Mouse (Mus musculus) forebrain, embryonic 13.5 days (tissue): ENCODE results near the gene Ube2f. TPM values are rescaled to one million over a fixed set of nuclear protein-coding genes. Genes with fewer than 3 reads are reported as not detected.

Experiments
- ATAC-seq: fragments of 200-750 bp; cut with Nextera tagmentation; 2 replicates; pipeline ENCODE4 v1.8.0; 2017
- H3K27ac ChIP-seq: fragments of 300-500 bp; sonication (generic); 2 replicates; pipeline ENCODE4 v1.5.1; 2015; ENCODE audit warnings: inconsistent platforms, mild to moderate bottlenecking, moderate library complexity
- H3K27me3 ChIP-seq: fragments of 300-500 bp; sonication (generic); 2 replicates; pipeline ENCODE4 v1.6.1; 2015; ENCODE audit warnings: mild to moderate bottlenecking, inconsistent platforms
- H3K36me3 ChIP-seq: fragments of 300-500 bp; sonication (generic); 2 replicates; pipeline ENCODE4 v1.6.1; 2015; ENCODE audit warnings: mild to moderate bottlenecking, inconsistent platforms; ENCODE audit not compliant: poor library complexity, severe bottlenecking
- H3K4me1 ChIP-seq: fragments of 300-500 bp; sonication (generic); 2 replicates; pipeline ENCODE4 v1.6.1; 2015; ENCODE audit warnings: inconsistent platforms
- H3K4me2 ChIP-seq: fragments of 300-500 bp; sonication (generic); 2 replicates; pipeline ENCODE4 v1.6.1; 2015; ENCODE audit warnings: inconsistent platforms, mild to moderate bottlenecking, moderate library complexity
- H3K4me3 ChIP-seq: fragments of 300-500 bp; sonication (generic); 2 replicates; pipeline ENCODE4 v1.5.1; 2015; ENCODE audit warnings: mild to moderate bottlenecking, inconsistent platforms
- H3K9ac ChIP-seq: fragments of 300-500 bp; sonication (generic); 2 replicates; pipeline ENCODE4 v1.6.1; 2015; ENCODE audit warnings: mild to moderate bottlenecking, inconsistent platforms
- H3K9me3 ChIP-seq: fragments of 300-500 bp; sonication (generic); replicated peaks from 2 replicates; pipeline ENCODE4 v1.6.1; 2016; ENCODE audit warnings: inconsistent platforms
- WGBS: fragments of 180-500 bp; shearing (Covaris S2); methylation state at CpG from one replicate; pipeline ENCODE4 v1.1.7; 2015; 5-methylcytosine and 5-hydroxymethylcytosine counted together
- polyA plus RNA-seq: library from polyadenylated mRNA; unstranded; fragments of >200 nt; fragmentation: Nextera tagmentation; extraction: Ambion mirVana; gene quantifications from 2 replicates; pipeline ENCODE4 v1.2.1, GENCODE M21; 2015

Gene Ube2f
- polyA plus RNA-seq, 1 experiment from 2014 or later = 81.3 TPM

GRCm38 (mm10) chr1:91215981-91216380 lies 34.1 kb upstream of the Ube2f start:
- Histone ChIP-seq H3K27me3 (no peaks in the 10 kb centered on the region), H3K9me3 (no peaks in the 10 kb centered on the region), H3K36me3 (no peaks in the 10 kb centered on the region), H3K4me1 (no peaks in the 10 kb centered on the region), H3K9ac (no peak overlapping the region), H3K4me2 (no peak overlapping the region), H3K4me3 (no peak overlapping the region), H3K27ac (no peak overlapping the region)
- ATAC-seq = no peak
- WGBS = 58% methylated on average over 1 of the region's 1 CpGs

- no peaks in the 10 kb centered on the region for H3K9me3 ChIP-seq
- ATAC-seq = no peak
- no peaks in the 10 kb centered on the region for H3K36me3 ChIP-seq
- H3K4me1 ChIP-seq = no peaks in the 10 kb centered on the region
- H3K4me3 ChIP-seq = no peak overlapping the region
- no peak overlapping the region for H3K9ac ChIP-seq
- H3K27me3 ChIP-seq = no peaks in the 10 kb centered on the region
- WGBS = 78% methylated on average over 10 of the region's 10 CpGs
- no peak overlapping the region for H3K27ac ChIP-seq
- H3K4me2 ChIP-seq = no peak overlapping the region
These were observed 33.4 kb upstream of the Ube2f start for GRCm38 (mm10) chr1:91216504-91217267.

- Histone ChIP-seq H3K36me3 (no peaks in the 10 kb centered on the region), H3K9ac (no peak overlapping the region), H3K9me3 (no peaks in the 10 kb centered on the region), H3K4me1 (no peaks in the 10 kb centered on the region), H3K27me3 (no peaks in the 10 kb centered on the region), H3K4me2 (no peak overlapping the region), H3K4me3 (no peak overlapping the region), H3K27ac (no peak overlapping the region)
- no peak for ATAC-seq
- 90% methylated on average over 7 of the region's 7 CpGs for WGBS
These were observed 30.3 kb upstream of the Ube2f start for GRCm38 (mm10) chr1:91219641-91220321.

- no peak for ATAC-seq
These were observed 29.8 kb upstream of the Ube2f start for GRCm38 (mm10) chr1:91220322-91220672.

GRCm38 (mm10) chr1:91226562-91226961 lies 23.5 kb upstream of the Ube2f start:
- Histone ChIP-seq H3K4me2 (no peak overlapping the region), H3K9me3 (no peaks in the 10 kb centered on the region), H3K27ac (no peak overlapping the region), H3K36me3 (no peaks in the 10 kb centered on the region), H3K4me3 (no peak overlapping the region), H3K27me3 (no peaks in the 10 kb centered on the region), H3K4me1 (no peaks in the 10 kb centered on the region), H3K9ac (no peak overlapping the region)
- ATAC-seq = no peak
- 75% methylated on average over 4 of the region's 4 CpGs for WGBS

More at GRCm38 (mm10) chr1:91220322-91220672, 29.8 kb upstream of the Ube2f start:
- no peaks in the 10 kb centered on the region for H3K27me3 ChIP-seq
- no peak overlapping the region for H3K27ac ChIP-seq
- no peaks in the 10 kb centered on the region for H3K36me3 ChIP-seq
- 94% methylated on average over 3 of the region's 3 CpGs for WGBS
- H3K4me3 ChIP-seq = no peak overlapping the region
- H3K9me3 ChIP-seq = no peaks in the 10 kb centered on the region
- no peaks in the 10 kb centered on the region for H3K4me1 ChIP-seq
- no peak overlapping the region for H3K4me2 ChIP-seq
- H3K9ac ChIP-seq = no peak overlapping the region

- Histone ChIP-seq H3K9me3 (no peaks in the 10 kb centered on the region), H3K27me3 (no peaks in the 10 kb centered on the region), H3K4me2 (no peak overlapping the region), H3K27ac (no peak overlapping the region), H3K4me3 (no peak overlapping the region), H3K4me1 (no peaks in the 10 kb centered on the region), H3K9ac (no peak overlapping the region), H3K36me3 (no peaks in the 10 kb centered on the region)
- no peak for ATAC-seq
- 69% methylated on average over 15 of the region's 15 CpGs for whole genome bisulfite sequencing
These were observed 22.6 kb upstream of the Ube2f start for GRCm38 (mm10) chr1:91227381-91228054.

GRCm38 (mm10) chr1:91231142-91231541 lies 19.0 kb upstream of the Ube2f start:
- Histone ChIP-seq H3K4me2 (no peak overlapping the region), H3K27ac (no peak overlapping the region), H3K4me1 (no peaks in the 10 kb centered on the region), H3K9me3 (no peaks in the 10 kb centered on the region), H3K27me3 (no peaks in the 10 kb centered on the region), H3K36me3 (no peaks in the 10 kb centered on the region), H3K4me3 (no peak overlapping the region), H3K9ac (no peak overlapping the region)
- no peak for ATAC-seq
- 65% methylated on average over 6 of the region's 6 CpGs for WGBS

GRCm38 (mm10) chr1:91231896-91232295 lies 18.2 kb upstream of the Ube2f start:
- no peak for ATAC-seq
- no peak overlapping the region for H3K4me2 ChIP-seq
- H3K4me3 ChIP-seq = no peak overlapping the region
- no peaks in the 10 kb centered on the region for H3K9me3 ChIP-seq
- no peak overlapping the region for H3K27ac ChIP-seq
- no peaks in the 10 kb centered on the region for H3K27me3 ChIP-seq
- H3K4me1 ChIP-seq = no peaks in the 10 kb centered on the region
- 52% methylated on average over 5 of the region's 5 CpGs for WGBS
- H3K36me3 ChIP-seq = no peaks in the 10 kb centered on the region
- no peak overlapping the region for H3K9ac ChIP-seq

- Histone ChIP-seq H3K36me3 (no peaks in the 10 kb centered on the region), H3K4me2 (no peak overlapping the region), H3K9me3 (no peaks in the 10 kb centered on the region), H3K4me3 (no peak overlapping the region), H3K4me1 (no peaks in the 10 kb centered on the region), H3K27me3 (no peaks in the 10 kb centered on the region), H3K9ac (no peak overlapping the region), H3K27ac (no peak overlapping the region)
- no peak for ATAC-seq
- 88% methylated on average over 5 of the region's 5 CpGs for WGBS
These were observed 14.7 kb upstream of the Ube2f start for GRCm38 (mm10) chr1:91235395-91235794.

GRCm38 (mm10) chr1:91237676-91238075 lies 12.4 kb upstream of the Ube2f start:
- H3K4me2 ChIP-seq = no peak overlapping the region
- no peak for ATAC-seq
- no peaks in the 10 kb centered on the region for H3K36me3 ChIP-seq
- H3K9ac ChIP-seq = no peak overlapping the region
- no peaks in the 10 kb centered on the region for H3K4me1 ChIP-seq
- no peaks in the 10 kb centered on the region for H3K27me3 ChIP-seq
- 80% methylated on average over 6 of the region's 6 CpGs for WGBS
- no peak overlapping the region for H3K4me3 ChIP-seq
- H3K9me3 ChIP-seq = no peaks in the 10 kb centered on the region
- H3K27ac ChIP-seq = no peak overlapping the region

GRCm38 (mm10) chr1:91239112-91239511 lies 11.0 kb upstream of the Ube2f start:
- Histone ChIP-seq H3K27me3 (no peaks in the 10 kb centered on the region), H3K9ac (no peak overlapping the region), H3K4me1 (no peaks in the 10 kb centered on the region), H3K27ac (no peak overlapping the region), H3K4me3 (no peak overlapping the region), H3K4me2 (no peak overlapping the region), H3K9me3 (no peaks in the 10 kb centered on the region), H3K36me3 (no peaks in the 10 kb centered on the region)
- 31% methylated on average over 5 of the region's 5 CpGs for WGBS
- no peak for ATAC-seq

- Histone ChIP-seq H3K36me3 (no peaks in the 10 kb centered on the region), H3K9me3 (no peaks in the 10 kb centered on the region), H3K4me2 (no peak overlapping the region), H3K27ac (no peak overlapping the region), H3K27me3 (no peaks in the 10 kb centered on the region), H3K4me1 (no peaks in the 10 kb centered on the region), H3K4me3 (no peak overlapping the region), H3K9ac (no peak overlapping the region)
- ATAC-seq = no peak
- 70% methylated on average over 1 of the region's 1 CpGs for whole genome bisulfite sequencing
These were observed 10.3 kb upstream of the Ube2f start for GRCm38 (mm10) chr1:91239800-91240199.
